Mouse (Mus musculus): ENCODE measurements at regions not wholly inside any gene's neighbourhood (a gene's known extent, or its start where the extent isn't known, plus 50 kb on each side); places are given as distances from the start of the nearest gene placed in this dataset.

DNA sequence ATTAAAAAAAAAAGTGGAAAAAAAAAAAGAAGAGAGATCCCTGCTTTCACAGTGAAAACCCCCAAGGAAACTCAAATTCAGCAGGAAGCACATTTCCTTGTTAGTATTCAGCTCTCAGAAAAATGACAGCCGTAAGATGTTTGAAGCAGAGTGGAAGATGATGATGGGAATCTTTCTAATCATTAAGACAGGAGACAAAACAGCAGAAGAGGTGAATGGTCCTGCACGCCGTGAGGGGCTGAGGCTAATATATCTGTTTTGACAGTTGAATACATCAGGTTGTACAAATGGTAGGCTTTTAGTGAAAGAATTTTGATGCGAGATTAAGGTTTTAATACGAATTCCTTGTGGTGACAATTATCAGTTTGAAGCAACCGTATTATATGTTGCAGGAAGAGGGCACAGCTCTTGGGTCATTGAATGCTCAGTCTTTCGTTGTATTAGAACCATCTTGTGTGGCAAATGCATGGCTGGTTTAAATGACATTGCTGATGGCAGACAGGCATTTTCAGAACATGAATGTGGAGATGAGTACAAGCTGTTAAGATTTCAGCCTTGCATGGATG lies 649.3 kb downstream of the Hace1 start:
- in situ Hi-C loops (cut with MboI; ENCODE audit: low pct_unique_long_range_greater_than_20kb in 1 of 2, low sequenced_read_pairs in 2 of 2, unreplicated experiment in 1 of 2), result no loop called here

- in situ Hi-C loops (cut with MboI; ENCODE audit: low pct_unique_long_range_greater_than_20kb in 1 of 2, low sequenced_read_pairs in 2 of 2, unreplicated experiment in 1 of 2), result no loop called here
These were observed 652.0 kb downstream of the Hace1 start for GRCm38 (mm10) chr10:46229608-46230007.

- in situ Hi-C loops (cut with MboI; ENCODE audit: low pct_unique_long_range_greater_than_20kb in 1 of 2, low sequenced_read_pairs in 2 of 2, unreplicated experiment in 1 of 2), result no loop called here
These were observed 658.0 kb downstream of the Hace1 start for GRCm38 (mm10) chr10:46235581-46235980.

GRCm38 (mm10) chr10:46255575-46255974 lies 677.9 kb downstream of the Hace1 start:
- in situ Hi-C loops (cut with MboI; ENCODE audit: low pct_unique_long_range_greater_than_20kb in 1 of 2, low sequenced_read_pairs in 2 of 2, unreplicated experiment in 1 of 2), result no loop called here

DNA sequence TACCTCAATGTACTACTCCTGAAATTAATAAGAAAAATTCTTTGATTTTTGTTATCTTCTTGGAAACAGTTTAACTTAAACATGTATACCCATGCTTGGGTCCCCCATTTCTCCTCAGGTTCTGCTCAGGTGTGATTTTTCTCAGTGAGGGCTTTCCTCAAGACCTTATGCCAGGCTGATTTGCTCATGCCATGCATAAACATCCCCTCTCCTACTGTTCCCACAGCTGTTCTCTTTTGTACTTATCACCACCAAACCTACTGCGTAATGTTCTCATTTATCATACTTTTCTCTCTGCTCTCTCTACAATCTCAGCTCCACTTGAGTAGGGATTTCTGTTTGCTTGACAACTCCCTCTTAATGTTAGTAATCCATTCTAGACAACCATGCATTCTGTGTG lies 692.1 kb downstream of the Hace1 start:
- in situ Hi-C loops (cut with MboI; ENCODE audit: low pct_unique_long_range_greater_than_20kb in 1 of 2, low sequenced_read_pairs in 2 of 2, unreplicated experiment in 1 of 2), result no loop called here

- in situ Hi-C loops (cut with MboI; ENCODE audit: low pct_unique_long_range_greater_than_20kb in 1 of 2, low sequenced_read_pairs in 2 of 2, unreplicated experiment in 1 of 2), result no loop called here
These were observed 696.2 kb downstream of the Hace1 start for GRCm38 (mm10) chr10:46273846-46274245.

GRCm38 (mm10) chr10:46294290-46294689 lies 716.7 kb downstream of the Hace1 start:
- in situ Hi-C loops (cut with MboI; ENCODE audit: low pct_unique_long_range_greater_than_20kb in 1 of 2, low sequenced_read_pairs in 2 of 2, unreplicated experiment in 1 of 2), result no loop called here

DNA sequence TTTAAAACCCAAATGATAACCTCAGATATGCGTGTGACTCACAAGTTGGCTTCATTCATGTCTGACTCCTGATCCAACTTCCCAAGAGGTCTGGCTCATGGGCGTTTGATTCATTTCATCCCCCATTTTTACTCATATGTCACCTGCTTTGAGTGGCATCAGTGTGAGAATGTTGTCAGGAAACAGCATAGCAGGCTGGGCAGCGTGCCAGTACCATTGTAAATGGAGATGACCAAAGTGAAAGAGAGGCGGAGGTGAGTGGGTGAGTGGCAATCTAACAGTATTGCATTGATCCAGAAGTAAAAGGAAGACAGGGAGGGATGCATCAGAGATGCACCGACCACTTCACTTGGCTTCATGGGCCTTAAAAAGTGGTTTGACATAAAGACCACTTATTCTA lies 720.7 kb downstream of the Hace1 start:
- in situ Hi-C loops (cut with MboI; ENCODE audit: low pct_unique_long_range_greater_than_20kb in 1 of 2, low sequenced_read_pairs in 2 of 2, unreplicated experiment in 1 of 2), result no loop called here

DNA sequence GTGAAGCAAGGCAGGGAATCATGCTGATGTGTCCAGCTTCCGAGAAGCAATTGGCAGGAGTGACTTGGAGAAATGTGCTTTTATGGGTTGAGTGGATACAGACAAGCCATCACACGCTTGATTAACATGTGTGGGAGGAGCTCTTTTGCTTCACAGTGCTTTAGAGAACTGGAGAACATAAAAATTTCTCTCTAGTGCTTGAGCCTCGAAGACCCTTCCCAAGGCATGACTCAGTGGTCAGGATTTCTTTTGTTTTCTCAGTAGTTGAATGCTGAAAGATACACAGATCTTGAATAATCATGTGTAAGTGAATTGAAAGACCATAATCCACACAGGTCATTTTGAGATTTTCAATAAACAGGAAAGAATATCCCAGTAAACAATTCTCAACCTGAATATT lies 721.9 kb downstream of the Hace1 start:
- in situ Hi-C loops (cut with MboI; ENCODE audit: low pct_unique_long_range_greater_than_20kb in 1 of 2, low sequenced_read_pairs in 2 of 2, unreplicated experiment in 1 of 2), result no loop called here

DNA sequence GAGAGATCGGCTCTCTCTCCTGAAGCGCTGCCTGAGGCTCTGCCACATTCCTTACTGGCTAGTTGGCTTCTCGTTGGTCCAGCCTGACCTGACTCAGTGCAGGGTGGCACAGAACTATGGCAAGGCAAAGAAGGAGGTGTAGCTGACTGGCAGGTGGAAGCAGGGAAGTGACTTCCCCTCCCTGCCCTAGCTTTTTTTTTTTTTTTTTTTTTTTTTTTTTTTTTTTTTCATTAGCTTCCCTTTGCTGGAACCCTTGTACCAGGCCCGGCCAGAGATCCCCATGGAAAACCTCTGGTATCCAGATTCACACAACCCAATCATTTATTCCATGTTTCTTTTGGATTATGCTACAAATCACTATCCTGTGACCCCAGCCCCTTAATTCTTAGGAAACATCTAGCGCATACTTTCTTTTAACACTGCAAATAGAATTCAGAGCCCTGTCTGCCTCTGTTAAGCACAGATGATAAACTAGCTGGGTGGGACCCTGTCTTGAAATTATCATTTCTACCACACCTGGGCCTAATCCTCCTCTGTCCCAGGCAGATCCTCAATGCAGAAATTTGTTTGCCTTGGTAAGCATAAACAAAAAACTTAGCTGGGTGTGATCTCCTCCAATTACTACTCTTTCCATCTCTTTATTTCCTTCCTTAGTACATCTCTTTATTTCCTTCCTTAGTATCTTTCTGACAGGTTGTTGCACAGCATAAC lies 742.9 kb downstream of the Hace1 start:
- in situ Hi-C loops (cut with MboI; ENCODE audit: low pct_unique_long_range_greater_than_20kb in 1 of 2, low sequenced_read_pairs in 2 of 2, unreplicated experiment in 1 of 2), result no loop called here

DNA sequence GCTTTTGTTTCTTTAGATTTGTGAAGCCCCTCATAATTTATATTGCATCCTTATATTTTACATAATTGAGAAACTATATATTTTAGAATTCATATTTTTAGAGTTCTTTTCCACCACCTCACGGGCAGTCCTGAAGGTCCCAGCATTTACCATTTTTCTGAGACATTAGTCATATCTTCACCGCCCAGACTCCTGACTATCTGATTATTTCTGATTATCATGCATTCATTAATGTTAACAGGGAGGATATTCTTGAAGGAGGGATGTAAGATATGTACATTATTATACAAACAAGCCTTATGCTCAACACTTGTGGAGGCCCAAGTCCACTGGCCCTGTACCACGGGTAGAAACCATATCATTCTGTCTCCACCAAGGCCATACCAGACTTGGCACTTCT lies 743.4 kb downstream of the Hace1 start:
- in situ Hi-C loops (cut with MboI; ENCODE audit: low pct_unique_long_range_greater_than_20kb in 1 of 2, low sequenced_read_pairs in 2 of 2, unreplicated experiment in 1 of 2), result no loop called here

DNA sequence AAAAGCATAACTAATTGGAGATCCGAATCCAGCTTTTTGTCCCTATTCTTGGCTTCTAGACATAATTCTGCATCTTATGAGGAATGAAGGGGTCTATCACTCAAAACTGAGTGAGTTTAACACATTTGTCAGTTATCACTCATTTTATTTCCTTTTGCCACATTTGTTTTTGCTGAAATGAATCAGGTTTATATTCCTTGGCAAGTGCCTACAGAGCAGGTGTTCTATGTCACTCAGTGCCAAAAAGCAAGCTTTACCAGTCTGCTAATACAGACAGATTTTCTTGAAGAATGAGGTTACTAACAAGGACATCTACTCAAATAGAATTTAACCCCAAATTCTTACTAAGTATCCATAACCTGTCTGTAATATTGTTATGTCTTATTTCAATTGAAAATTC lies 751.4 kb downstream of the Hace1 start:
- in situ Hi-C loops (cut with MboI; ENCODE audit: low pct_unique_long_range_greater_than_20kb in 1 of 2, low sequenced_read_pairs in 2 of 2, unreplicated experiment in 1 of 2), result no loop called here

DNA sequence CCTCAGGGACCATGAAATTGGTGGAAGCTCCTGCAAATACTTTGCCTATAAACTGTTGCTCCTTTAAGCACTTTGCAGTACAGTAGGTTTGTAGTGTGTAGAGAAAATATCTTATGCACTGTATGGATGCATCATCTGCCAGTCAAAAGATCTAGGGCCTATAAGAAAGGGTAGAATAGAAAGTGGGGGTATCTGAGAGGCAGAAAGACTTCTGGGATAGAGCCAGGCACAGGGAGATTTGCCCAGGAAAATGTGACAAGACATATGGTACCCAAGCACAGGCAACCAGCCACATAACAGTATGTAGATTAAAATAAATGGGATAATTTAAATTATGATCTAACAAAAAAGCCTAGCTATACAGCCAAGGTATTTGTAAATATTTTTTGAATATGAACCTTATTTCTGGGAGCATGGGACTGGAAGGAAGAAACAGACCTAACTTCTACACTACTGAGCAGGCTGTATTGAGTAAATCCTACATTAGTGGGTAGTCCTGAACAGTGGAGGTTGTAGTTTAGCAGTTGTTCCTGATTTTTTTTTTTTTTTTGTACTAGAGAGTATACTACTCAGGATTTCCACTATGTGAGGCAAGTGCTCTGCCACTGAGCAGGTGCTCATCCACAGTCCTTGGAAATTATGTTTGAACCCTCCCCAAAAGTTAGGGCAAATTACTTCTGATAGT lies 754.1 kb downstream of the Hace1 start:
- in situ Hi-C loops (cut with MboI; ENCODE audit: low pct_unique_long_range_greater_than_20kb in 1 of 2, low sequenced_read_pairs in 2 of 2, unreplicated experiment in 1 of 2), result no loop called here

DNA sequence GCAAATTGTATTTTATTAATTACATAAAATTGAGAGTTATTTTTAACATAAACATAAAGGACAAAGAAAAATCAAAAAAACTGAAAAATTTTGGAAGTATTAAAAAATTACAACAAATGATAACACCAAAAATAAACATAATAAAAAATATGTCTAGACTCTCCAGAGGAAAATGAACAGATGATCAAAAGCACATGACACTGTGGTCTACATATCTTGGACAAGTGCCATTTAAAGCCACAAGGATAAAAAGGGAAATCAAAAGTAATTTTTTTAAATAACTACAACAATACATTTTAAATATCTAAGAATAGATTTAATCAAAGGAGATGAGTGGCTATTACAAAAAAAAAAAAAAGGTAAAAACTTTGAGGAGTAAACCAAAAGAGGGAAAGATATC lies 755.6 kb downstream of the Hace1 start:
- in situ Hi-C loops (cut with MboI; ENCODE audit: low pct_unique_long_range_greater_than_20kb in 1 of 2, low sequenced_read_pairs in 2 of 2, unreplicated experiment in 1 of 2), result no loop called here

- in situ Hi-C loops (cut with MboI; ENCODE audit: low pct_unique_long_range_greater_than_20kb in 1 of 2, low sequenced_read_pairs in 2 of 2, unreplicated experiment in 1 of 2), result no loop called here
These were observed 767.7 kb downstream of the Hace1 start for GRCm38 (mm10) chr10:46345315-46345714.

GRCm38 (mm10) chr10:46349613-46350012 lies 772.0 kb downstream of the Hace1 start:
- in situ Hi-C loops (cut with MboI; ENCODE audit: low pct_unique_long_range_greater_than_20kb in 1 of 2, low sequenced_read_pairs in 2 of 2, unreplicated experiment in 1 of 2), result no loop called here

GRCm38 (mm10) chr10:46350196-46350595 lies 772.6 kb downstream of the Hace1 start:
- in situ Hi-C loops (cut with MboI; ENCODE audit: low pct_unique_long_range_greater_than_20kb in 1 of 2, low sequenced_read_pairs in 2 of 2, unreplicated experiment in 1 of 2), result no loop called here

DNA sequence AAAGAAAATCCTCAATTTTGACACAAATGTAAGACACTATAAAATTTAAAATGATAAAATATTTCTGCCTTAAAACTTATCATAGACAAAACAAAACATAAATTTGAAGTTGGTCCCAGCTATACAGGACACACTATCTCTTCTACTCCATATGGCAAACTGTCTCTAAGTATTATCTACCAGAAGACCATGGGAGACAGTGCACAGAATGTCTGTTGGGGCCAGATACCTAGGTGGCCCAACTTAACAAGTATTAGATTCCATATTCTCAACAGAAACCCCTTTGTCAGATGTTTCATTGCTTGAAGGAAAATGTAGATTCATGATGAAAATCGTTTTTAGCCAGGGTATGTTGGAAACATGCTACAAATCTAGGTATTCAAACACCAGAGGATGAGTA lies 779.1 kb downstream of the Hace1 start:
- in situ Hi-C loops (cut with MboI; ENCODE audit: low pct_unique_long_range_greater_than_20kb in 1 of 2, low sequenced_read_pairs in 2 of 2, unreplicated experiment in 1 of 2), result no loop called here

GRCm38 (mm10) chr10:46373715-46374475 lies 796.3 kb downstream of the Hace1 start:
- in situ Hi-C loops (cut with MboI; ENCODE audit: low pct_unique_long_range_greater_than_20kb in 1 of 2, low sequenced_read_pairs in 2 of 2, unreplicated experiment in 1 of 2), result no loop called here

Data from mouse embryonic stem cell (cell line).